Mouse (Mus musculus): ENCODE measurements around the gene Serinc5. TPM values are rescaled to one million over a fixed set of nuclear protein-coding genes. Genes with fewer than 3 reads are reported as not detected.

Serinc5 gene
- polyA plus RNA-seq, 1 experiment from 2014 or later, result 8.9 TPM

- Histone ChIP-seq H3K27ac (no peak overlapping the region), H3K27me3 (ENCODE audit: poor library complexity, severe bottlenecking) (no peaks in the 10 kb centered on the region), H3K4me3 (no peak overlapping the region), H3K9me3 (0 out of 2 replicates have a peak, but pooled peaks cover 3% of the 10 kb centered on the region), H3K4me1 (peaks cover 7% of the 10 kb centered on the region; the same call in 1 of the 2 replicates), H3K36me3 (replicated peaks) (peaks cover 23% of the 10 kb centered on the region)
- DNase-seq (ENCODE audit: extremely low spot score, low spot score), result no peak
- WGBS, result 95% methylated on average over 5 of the region's 5 CpGs
These were observed 15.8 kb downstream of the Serinc5 start for GRCm38 (mm10) chr13:92626725-92627124.

- 85% methylated on average over 3 of the region's 3 CpGs for WGBS
- Histone ChIP-seq H3K4me3 (no peak overlapping the region), H3K4me1 (peaks cover 33% of the 10 kb centered on the region), H3K36me3 (replicated peaks) (peaks cover 23% of the 10 kb centered on the region), H3K27me3 (ENCODE audit: poor library complexity, severe bottlenecking) (no peaks in the 10 kb centered on the region), H3K27ac (no peak overlapping the region), H3K9me3 (0 out of 2 replicates have a peak, but pooled peaks cover 3% of the 10 kb centered on the region)
- no peak for DNase-seq (ENCODE audit: extremely low spot score, low spot score)
These were observed 18.6 kb downstream of the Serinc5 start for GRCm38 (mm10) chr13:92629509-92629908.

- Histone ChIP-seq H3K27ac (no peak overlapping the region), H3K36me3 (replicated peaks) (peaks cover 14% of the 10 kb centered on the region; the same call in 1 of the 2 replicates), H3K9me3 (0 out of 2 replicates have a peak, but pooled peaks cover 3% of the 10 kb centered on the region), H3K4me3 (no peak overlapping the region), H3K27me3 (ENCODE audit: poor library complexity, severe bottlenecking) (no peaks in the 10 kb centered on the region), H3K4me1 (peaks cover 51% of the 10 kb centered on the region)
- WGBS, result 90% methylated on average over 4 of the region's 4 CpGs
- no peak for DNase-seq (ENCODE audit: extremely low spot score, low spot score)
These were observed 20.6 kb downstream of the Serinc5 start for GRCm38 (mm10) chr13:92631450-92631849.

- no peaks in the 10 kb centered on the region for H3K27me3 ChIP-seq (ENCODE audit: poor library complexity, severe bottlenecking)
These were observed 21.7 kb downstream of the Serinc5 start for GRCm38 (mm10) chr13:92632550-92632949.

GRCm38 (mm10) chr13:92635040-92635439, 24.1 kb downstream of the Serinc5 start:
- 18% methylated on average over 2 of the region's 2 CpGs for WGBS
- DNase-seq (ENCODE audit: extremely low spot score, low spot score), result no peak

More at GRCm38 (mm10) chr13:92632550-92632949, 21.7 kb downstream of the Serinc5 start:
- Histone ChIP-seq H3K9me3 (0 out of 2 replicates have a peak, but pooled peaks cover 3% of the 10 kb centered on the region), H3K4me1 (peaks cover 62% of the 10 kb centered on the region), H3K36me3 (replicated peaks) (peaks cover 9% of the 10 kb centered on the region; the same call in 1 of the 2 replicates), H3K27ac (0 out of 2 replicates have a peak overlapping the region, but pooled peaks have one; percentile 31), H3K4me3 (no peak overlapping the region)
- 61% methylated on average over 4 of the region's 4 CpGs for WGBS
- DNase-seq (ENCODE audit: extremely low spot score, low spot score), result no peak

GRCm38 (mm10) chr13:92636226-92636909, 25.5 kb downstream of the Serinc5 start:
- Histone ChIP-seq H3K27me3 (ENCODE audit: poor library complexity, severe bottlenecking) (no peaks in the 10 kb centered on the region), H3K4me1 (peaks cover 61% of the 10 kb centered on the region), H3K27ac (peak overlapping the region; percentile 87), H3K4me3 (no peak overlapping the region), H3K9me3 (no peaks in the 10 kb centered on the region), H3K36me3 (replicated peaks) (no peaks in the 10 kb centered on the region)
- 79% methylated on average over 6 of the region's 6 CpGs for WGBS
- no peak for DNase-seq (ENCODE audit: extremely low spot score, low spot score)

More at GRCm38 (mm10) chr13:92635040-92635439, 24.1 kb downstream of the Serinc5 start:
- peaks cover 65% of the 10 kb centered on the region for H3K4me1 ChIP-seq
- H3K4me3 ChIP-seq, result no peak overlapping the region
- no peaks in the 10 kb centered on the region; the same call in 1 of the 2 replicates for H3K36me3 ChIP-seq (replicated peaks)
- no peaks in the 10 kb centered on the region for H3K9me3 ChIP-seq
- H3K27ac ChIP-seq, result peak overlapping the region; percentile 61; the same call in 1 of the 2 replicates
- H3K27me3 ChIP-seq (ENCODE audit: poor library complexity, severe bottlenecking), result no peaks in the 10 kb centered on the region

GRCm38 (mm10) chr13:92636910-92637275, 26.0 kb downstream of the Serinc5 start:
- 4% methylated on average over 7 of the region's 7 CpGs for WGBS
- no peak overlapping the region for H3K4me3 ChIP-seq
- peak; percentile 68 for DNase-seq (ENCODE audit: extremely low spot score, low spot score)
- no peaks in the 10 kb centered on the region for H3K9me3 ChIP-seq
- H3K4me1 ChIP-seq, result peaks cover 58% of the 10 kb centered on the region
- peak overlapping the region; percentile 87 for H3K27ac ChIP-seq
- no peaks in the 10 kb centered on the region for H3K36me3 ChIP-seq (replicated peaks)
- no peaks in the 10 kb centered on the region for H3K27me3 ChIP-seq (ENCODE audit: poor library complexity, severe bottlenecking)

- no peak overlapping the region for H3K27ac ChIP-seq
- no peak overlapping the region for H3K4me3 ChIP-seq
- 85% methylated on average over 12 of the region's 12 CpGs for WGBS
- no peaks in the 10 kb centered on the region for H3K27me3 ChIP-seq (ENCODE audit: poor library complexity, severe bottlenecking)
- peaks cover 33% of the 10 kb centered on the region for H3K4me1 ChIP-seq
- no peaks in the 10 kb centered on the region for H3K9me3 ChIP-seq
- DNase-seq (ENCODE audit: extremely low spot score, low spot score), result no peak
- H3K36me3 ChIP-seq (replicated peaks), result no peaks in the 10 kb centered on the region
These were observed 28.5 kb downstream of the Serinc5 start for GRCm38 (mm10) chr13:92639093-92640014.

- H3K9me3 ChIP-seq, result no peaks in the 10 kb centered on the region
- H3K27ac ChIP-seq, result no peak overlapping the region
- no peaks in the 10 kb centered on the region for H3K27me3 ChIP-seq (ENCODE audit: poor library complexity, severe bottlenecking)
- no peak for DNase-seq (ENCODE audit: extremely low spot score, low spot score)
- WGBS, result 76% methylated on average over 3 of the region's 3 CpGs
- H3K36me3 ChIP-seq (replicated peaks), result no peaks in the 10 kb centered on the region
- H3K4me1 ChIP-seq, result peaks cover 15% of the 10 kb centered on the region
- no peak overlapping the region for H3K4me3 ChIP-seq
These were observed 33.3 kb downstream of the Serinc5 start for GRCm38 (mm10) chr13:92644199-92644598.

GRCm38 (mm10) chr13:92644753-92645152, 33.9 kb downstream of the Serinc5 start:
- no peaks in the 10 kb centered on the region for H3K9me3 ChIP-seq
- no peak for DNase-seq (ENCODE audit: extremely low spot score, low spot score)
- no peaks in the 10 kb centered on the region for H3K36me3 ChIP-seq (replicated peaks)
- H3K27me3 ChIP-seq (ENCODE audit: poor library complexity, severe bottlenecking), result no peaks in the 10 kb centered on the region
- peaks cover 16% of the 10 kb centered on the region for H3K4me1 ChIP-seq
- H3K27ac ChIP-seq, result no peak overlapping the region
- WGBS, result 52% methylated on average over 6 of the region's 6 CpGs
- H3K4me3 ChIP-seq, result no peak overlapping the region

GRCm38 (mm10) chr13:92647695-92648094, 36.8 kb downstream of the Serinc5 start:
- WGBS, result 89% methylated on average over 2 of the region's 2 CpGs
- no peaks in the 10 kb centered on the region for H3K36me3 ChIP-seq (replicated peaks)
- peaks cover 25% of the 10 kb centered on the region for H3K4me1 ChIP-seq
- H3K4me3 ChIP-seq, result no peak overlapping the region
- H3K27me3 ChIP-seq (ENCODE audit: poor library complexity, severe bottlenecking), result no peaks in the 10 kb centered on the region
- H3K27ac ChIP-seq, result no peak overlapping the region
- no peaks in the 10 kb centered on the region for H3K9me3 ChIP-seq
- no peak for DNase-seq (ENCODE audit: extremely low spot score, low spot score)

GRCm38 (mm10) chr13:92649111-92649510, 38.2 kb downstream of the Serinc5 start:
- Histone ChIP-seq H3K4me3 (no peak overlapping the region), H3K36me3 (replicated peaks) (no peaks in the 10 kb centered on the region), H3K4me1 (peaks cover 33% of the 10 kb centered on the region), H3K27me3 (ENCODE audit: poor library complexity, severe bottlenecking) (no peaks in the 10 kb centered on the region), H3K27ac (no peak overlapping the region), H3K9me3 (no peaks in the 10 kb centered on the region)
- no peak for DNase-seq (ENCODE audit: extremely low spot score, low spot score)
- WGBS, result 89% methylated on average over 10 of the region's 10 CpGs

Data from forebrain, embryonic 10.5 days (tissue).